Comparison of ENCODE assay signal across 7 mouse cellular contexts in the genomic region with DNA sequence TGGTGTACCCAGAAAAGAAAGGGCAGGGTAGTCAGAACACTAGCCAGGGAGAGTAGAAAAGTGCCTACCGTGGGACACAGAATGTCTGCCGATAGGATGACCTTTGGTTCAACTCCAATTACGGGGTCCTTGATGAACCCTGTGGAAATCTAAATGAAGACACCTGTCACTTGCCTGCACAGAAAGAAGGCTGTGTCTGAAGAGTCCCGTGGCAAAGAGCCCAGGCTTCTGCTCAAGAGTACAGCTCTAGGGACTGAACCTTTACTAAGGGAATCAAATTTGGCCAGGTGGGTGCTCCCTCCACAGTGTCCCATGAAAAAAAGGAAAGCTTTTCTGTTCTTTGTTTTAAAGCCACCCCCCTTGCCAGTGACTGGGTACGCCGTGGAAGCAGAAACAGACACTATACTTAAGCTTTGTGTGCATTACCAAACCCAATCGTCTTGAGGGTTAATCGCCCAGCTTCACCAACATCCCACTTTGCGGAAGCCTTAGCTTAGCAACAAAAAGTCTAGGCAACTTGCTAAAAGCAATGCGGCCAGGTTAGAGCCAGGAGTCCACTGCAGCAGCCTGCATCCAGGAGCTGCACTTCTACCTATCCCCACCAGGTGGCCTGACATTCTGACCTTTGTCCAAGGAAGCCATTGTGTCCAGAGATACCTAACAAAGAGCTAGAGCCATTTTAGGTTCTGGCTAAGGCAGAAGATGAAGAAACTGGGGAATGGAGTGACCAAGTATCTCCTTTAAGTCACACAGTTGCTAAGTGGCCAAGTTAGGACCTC.
DNase-seq lines count a peak whose midpoint lies in the region; ATAC-seq and TF ChIP-seq lines count a peak whose summit lies in the region.

No protein-coding gene starts in this region.

- ATAC-seq in megakaryocyte-erythroid progenitor cell, adult 5-6 weeks (replicated peaks; ENCODE audit: low FRiP score, low TSS enrichment, poor library complexity, severe bottlenecking) = 0 out of 2 replicates have a peak, but pooled peaks have one; percentile 59

- 81% methylated on average over 10 of the region's 10 CpGs for WGBS in liver, adult 2 months

- no peak overlapping the region for H3K27ac ChIP-seq in liver, adult 2 months (replicated peaks; ENCODE audit: insufficient read depth, low read depth, low read length)

- no peak for TF ChIP-seq POLR2A in liver, adult 2 months (IDR thresholded peaks at IDR 0.05; ENCODE audit: extremely low read depth, insufficient read depth, low read length)

- H3K36me3 ChIP-seq in liver, adult 2 months (ENCODE audit: control insufficient read depth, insufficient read depth, low read length) = no peaks in the 10 kb centered on the region

- no peaks in the 10 kb centered on the region for H3K4me1 ChIP-seq in liver, adult 2 months (ENCODE audit: control insufficient read depth, insufficient read depth, low read length)

- no peaks in the 10 kb centered on the region for H3K79me2 ChIP-seq in liver, adult 2 months (ENCODE audit: control insufficient read depth, insufficient read depth, low read length)

- TF ChIP-seq CTCF in liver, adult 2 months (IDR thresholded peaks at IDR 0.05; ENCODE audit: low read depth, low read length) = peak; percentile 65

- H3K9ac ChIP-seq in liver, adult 2 months (ENCODE audit: low read depth, low read length) = no peak overlapping the region

- no peak overlapping the region for H3K4me3 ChIP-seq in liver, adult 2 months (ENCODE audit: insufficient read depth, low read depth, low read length)

- no peaks in the 10 kb centered on the region for H3K27me3 ChIP-seq in liver, adult 2 months (ENCODE audit: control insufficient read depth, insufficient read depth, low read length)

- peak; percentile 9 for DNase-seq in liver, adult 2 months (ENCODE audit: extremely low read depth, low read depth, low spot score)
- DNase-seq in liver (no peak), R1 (ENCODE audit: low read depth, low spot score) (peak; percentile 74)
- peak; percentile 63 to 69 for DNase-seq in cerebellum, postnatal 14 days
- DNase-seq in urinary bladder, adult 2 months (ENCODE audit: low spot score) = no peak
- no peak for DNase-seq in frontal cortex, postnatal 25 days (ENCODE audit: low spot score in 2 of 2)

Comparison
In these comparisons a context has a peak if more than half of its experiments do, and no peak if none do; other contexts are left out.
1. DNase-seq: peak in liver, adult 2 months (single experiment), R1 (single experiment) and cerebellum, postnatal 14 days (2 of 2); none in liver (single experiment), urinary bladder, adult 2 months (single experiment) and frontal cortex, postnatal 25 days (0 of 2).